Mouse (Mus musculus): ENCODE data around the gene Zmiz1.

- no peak for TF ChIP-seq POLR2A (IDR thresholded peaks at IDR 0.05; ENCODE audit: insufficient read length, low read depth)
- TF ChIP-seq MAX (IDR thresholded peaks at IDR 0.05; ENCODE audit: low read depth): no peak
- no peak for TF ChIP-seq POLR2AphosphoS2 (IDR thresholded peaks at IDR 0.05; ENCODE audit: insufficient read length, low read depth)
- no peak for TF ChIP-seq TCF12 (IDR thresholded peaks at IDR 0.05; ENCODE audit: insufficient read depth, poor library complexity, severe bottlenecking)
- no peak for TF ChIP-seq CEBPB (IDR thresholded peaks at IDR 0.05; ENCODE audit: insufficient read depth, poor library complexity, severe bottlenecking)
Measured at GRCm38 (mm10) chr14:25508111-25508756, 49.2 kb downstream of the Zmiz1 start.
